Mouse (Mus musculus) layer of hippocampus, postnatal 25 days (tissue): Measurements from ENCODE around the gene Psmd13. TPM values are rescaled to one million over a fixed set of nuclear protein-coding genes. Genes with fewer than 3 reads are reported as not detected.

Source experiments
- DNase-seq, 2 experiments: peaks; one replicate each; pipeline ENCODE4 v3.0.0; 2022; ENCODE audit warnings: mixed read lengths in 2 of 2, low spot score in 1 of 2; ENCODE audit errors: extremely low spot score in 1 of 2
- total RNA-seq, 2 experiments: library from RNA; stranded (reverse); gene quantifications; 2 replicates each; pipeline ENCODE4 v1.2.3; 2021

The Psmd13 gene
- 100 to 1,000 TPM; 107 to 117 TPM for total RNA-seq

- DNase-seq = peak; percentile 85 to 90
Observed at GRCm38 (mm10) chr7:140881696-140882468, at the start of gene Psmd13, which contains the start of gene Sirt3. Gene Psmd13 (plus strand): TSS chr7:140881968. Gene Sirt3 (minus strand): TSS chr7:140882309.

- no peak for DNase-seq
Observed at GRCm38 (mm10) chr7:140833341-140833740, 48.4 kb upstream of the Psmd13 start.

DNA sequence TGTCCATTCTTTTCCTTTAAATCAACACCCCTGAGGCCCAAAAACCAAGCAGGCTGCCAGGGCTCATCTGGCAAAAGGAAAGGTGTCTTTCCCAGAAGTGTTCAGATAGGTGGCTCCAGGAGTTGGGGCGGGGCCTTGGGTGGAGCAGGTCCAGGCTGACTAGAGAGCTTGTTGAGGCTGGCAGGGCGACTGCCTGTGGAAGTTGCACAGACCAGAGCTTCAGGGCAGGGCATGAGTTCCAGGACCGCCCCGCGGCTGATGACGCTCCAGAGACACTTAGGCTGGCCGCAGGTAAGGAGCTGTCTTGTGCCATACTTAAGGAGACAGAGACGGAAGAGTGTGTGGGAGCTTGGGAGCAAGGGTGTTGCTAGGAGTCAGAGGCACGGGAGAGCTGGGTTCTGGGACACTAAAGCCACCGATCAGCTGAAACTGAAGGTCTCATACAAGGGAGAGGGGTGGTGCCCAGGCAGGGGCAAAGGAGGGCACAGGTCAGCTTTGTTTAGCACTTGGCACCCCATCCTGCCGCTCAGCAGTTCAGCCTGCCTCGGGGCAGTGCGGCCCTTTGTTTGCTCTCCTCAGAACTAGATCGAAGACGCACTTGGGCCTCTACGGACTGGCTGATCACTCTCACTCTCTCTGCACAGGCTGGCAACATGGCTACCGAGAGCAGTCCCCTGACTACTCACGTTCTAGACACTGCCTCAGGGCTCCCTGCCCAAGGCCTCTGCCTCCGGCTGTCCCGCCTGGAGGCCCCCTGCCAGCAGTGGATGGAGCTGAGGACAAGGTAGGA is 46.6 kb upstream of the Psmd13 start, which contains the start of gene Urah:
Gene Urah (plus strand): TSS at position 51 of the 790 bp plus-strand sequence.
- no peak for DNase-seq

DNA sequence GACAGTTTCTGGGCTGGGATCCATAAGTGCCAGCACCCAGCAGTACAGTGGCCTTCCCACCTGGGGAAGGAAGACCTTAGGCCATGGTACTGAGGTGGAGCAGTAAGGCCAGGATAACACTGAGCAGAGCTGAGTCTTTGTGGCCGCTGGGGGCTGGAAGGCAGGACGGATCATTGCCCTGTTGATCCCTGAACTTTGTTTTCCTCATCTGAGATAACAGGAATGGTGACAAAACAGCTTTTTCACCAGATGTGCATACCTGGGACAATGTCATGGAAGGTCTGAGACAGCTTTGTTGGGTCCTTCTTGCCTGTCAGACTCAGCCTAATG is 46.0 kb upstream of the Psmd13 start:
- no peak for DNase-seq

DNA sequence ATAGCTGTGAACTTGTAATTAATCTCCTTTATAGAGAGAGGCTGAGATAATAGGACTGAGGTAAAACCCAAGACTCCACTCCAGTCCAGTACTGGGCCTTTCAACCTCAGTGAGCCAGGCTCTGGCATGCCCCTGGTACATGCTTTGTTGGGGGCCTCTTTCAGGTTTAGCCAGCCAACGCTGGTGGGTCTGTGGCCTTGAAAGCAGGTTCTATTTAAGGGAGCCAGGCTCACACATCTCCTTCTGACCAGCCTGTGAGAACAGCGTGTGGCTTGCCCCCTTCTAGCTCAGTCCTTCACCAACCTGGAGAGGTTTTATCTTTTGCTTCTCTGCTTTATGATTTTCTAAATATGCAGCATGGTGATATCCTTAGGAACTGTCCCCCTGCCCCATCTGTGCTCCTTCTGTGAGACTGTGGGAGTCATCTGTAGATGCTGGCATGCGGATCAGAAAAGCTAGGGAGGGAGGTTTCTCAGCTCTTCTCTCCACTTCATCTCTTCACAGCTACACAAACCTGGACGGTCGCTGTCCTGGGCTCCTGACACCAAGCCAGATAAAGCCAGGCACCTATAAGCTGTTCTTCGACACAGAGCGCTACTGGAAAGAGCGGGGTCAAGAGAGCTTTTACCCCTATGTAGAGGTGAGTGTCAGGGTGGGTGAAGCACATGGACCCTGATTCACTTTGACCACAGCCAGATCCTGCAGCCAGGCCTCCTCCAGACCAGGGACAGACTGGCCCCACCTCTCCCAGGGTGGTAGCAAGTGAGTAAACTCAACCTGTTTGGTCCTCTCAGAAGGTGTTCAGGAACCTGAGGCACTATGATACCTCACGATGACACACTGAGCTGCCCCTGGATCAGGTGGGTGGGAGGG is 45.3 kb upstream of the Psmd13 start:
- peak in 1 of 2 experiments; percentile 38 for DNase-seq

DNA sequence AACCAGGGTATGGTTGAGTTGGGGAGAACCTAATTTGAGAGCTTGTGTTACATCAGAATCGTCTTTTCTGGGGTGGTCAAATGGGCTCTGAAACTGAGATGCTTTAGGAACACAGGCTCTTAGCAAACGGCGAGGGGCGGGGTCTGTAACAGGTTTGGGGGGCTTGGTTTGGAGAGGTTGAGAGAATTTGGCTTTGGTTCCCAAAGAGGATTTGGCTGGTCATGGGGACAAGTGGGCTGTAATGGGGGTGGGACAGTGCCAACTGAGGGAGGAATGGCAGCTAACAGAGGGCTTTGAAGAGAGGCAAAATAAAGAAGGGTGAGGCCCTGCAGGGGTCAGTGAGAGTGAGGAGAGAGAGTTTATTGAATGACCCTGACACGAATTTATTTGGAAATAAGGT is 42.2 kb upstream of the Psmd13 start:
- DNase-seq = no peak

- DNase-seq = no peak
Observed at GRCm38 (mm10) chr7:140840750-140841735, 40.7 kb upstream of the Psmd13 start.

DNA sequence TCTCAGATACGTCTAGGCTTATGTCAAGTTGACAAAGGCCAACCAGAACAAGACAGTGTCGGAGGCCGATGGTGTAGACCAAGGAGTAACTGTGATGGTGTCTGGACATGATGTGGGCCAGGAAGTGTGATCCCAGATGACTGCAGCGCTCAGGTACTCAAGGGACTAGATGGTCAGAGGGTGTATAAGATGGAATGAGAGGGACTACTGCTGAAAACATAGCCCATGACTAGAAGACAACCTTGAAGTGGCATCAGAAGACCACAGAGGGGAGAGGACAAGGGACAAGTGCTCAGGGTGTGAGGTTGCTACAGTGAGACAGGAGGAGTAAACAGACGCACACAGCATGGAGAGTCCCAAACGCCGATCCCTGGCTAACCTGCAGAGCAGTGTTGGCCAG is 38.0 kb upstream of the Psmd13 start:
- no peak for DNase-seq

DNA sequence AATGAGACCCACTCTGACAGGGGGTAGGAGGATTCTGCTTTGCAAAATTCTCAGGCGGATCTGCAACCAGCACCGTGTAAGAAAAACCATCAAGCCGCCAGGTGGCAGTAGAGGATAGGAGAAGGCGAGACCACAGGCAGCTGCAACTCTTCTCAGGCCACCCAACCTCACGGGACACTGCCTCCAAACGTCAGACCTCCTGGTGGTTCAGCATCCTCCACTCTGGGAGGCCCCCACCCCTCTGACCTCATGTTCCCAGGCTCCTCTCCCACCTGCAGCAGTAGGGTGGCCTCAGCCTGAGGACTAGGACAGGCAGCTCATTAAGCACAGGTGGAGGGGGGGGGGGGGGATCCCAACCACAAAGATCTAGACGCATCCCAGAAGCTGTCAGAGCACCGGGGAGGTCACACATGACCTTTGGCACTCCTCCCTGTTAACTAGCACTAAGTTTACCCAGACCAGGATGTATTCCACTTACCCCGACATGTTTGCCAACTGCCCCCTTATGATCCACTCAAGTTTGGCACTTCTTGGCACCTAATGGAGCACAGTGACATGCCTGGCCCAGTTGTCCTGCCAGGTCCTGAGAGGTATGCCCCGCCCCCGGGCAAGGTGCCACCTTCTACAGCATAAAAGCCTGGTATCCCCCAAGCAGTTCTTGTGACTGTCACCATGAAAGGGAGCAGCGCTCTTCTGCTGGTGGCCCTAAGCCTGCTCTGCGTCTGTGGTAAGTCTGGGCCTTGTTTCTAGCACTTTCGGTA is 36.7 kb upstream of the Psmd13 start, which contains the start of gene Scgb1c1:
Gene Scgb1c1 (plus strand): TSS at position 643 of the 761 bp plus-strand sequence.
- peak; percentile 95 to 100 for DNase-seq

GRCm38 (mm10) chr7:140845683-140846082 is 36.1 kb upstream of the Psmd13 start:
- DNase-seq = no peak

DNA sequence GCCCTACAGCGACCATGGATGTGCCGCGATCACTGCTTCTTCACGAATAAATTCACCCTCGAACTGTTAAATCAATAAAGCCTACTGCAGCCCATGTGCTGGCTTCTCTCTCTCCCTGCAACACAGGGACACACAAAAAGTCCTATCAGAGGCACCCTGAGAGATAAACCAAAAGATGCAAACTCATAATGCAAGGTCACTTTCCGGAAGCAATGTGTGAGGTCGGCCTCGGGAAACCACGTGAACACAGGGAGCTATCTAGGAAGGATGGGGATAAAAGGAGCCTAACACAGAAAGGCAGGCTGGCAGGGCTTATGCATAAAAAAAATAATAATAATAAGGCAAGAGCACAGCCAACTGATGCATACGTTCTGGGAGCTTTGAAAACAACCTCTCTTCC is 35.1 kb upstream of the Psmd13 start:
- DNase-seq = no peak

DNA sequence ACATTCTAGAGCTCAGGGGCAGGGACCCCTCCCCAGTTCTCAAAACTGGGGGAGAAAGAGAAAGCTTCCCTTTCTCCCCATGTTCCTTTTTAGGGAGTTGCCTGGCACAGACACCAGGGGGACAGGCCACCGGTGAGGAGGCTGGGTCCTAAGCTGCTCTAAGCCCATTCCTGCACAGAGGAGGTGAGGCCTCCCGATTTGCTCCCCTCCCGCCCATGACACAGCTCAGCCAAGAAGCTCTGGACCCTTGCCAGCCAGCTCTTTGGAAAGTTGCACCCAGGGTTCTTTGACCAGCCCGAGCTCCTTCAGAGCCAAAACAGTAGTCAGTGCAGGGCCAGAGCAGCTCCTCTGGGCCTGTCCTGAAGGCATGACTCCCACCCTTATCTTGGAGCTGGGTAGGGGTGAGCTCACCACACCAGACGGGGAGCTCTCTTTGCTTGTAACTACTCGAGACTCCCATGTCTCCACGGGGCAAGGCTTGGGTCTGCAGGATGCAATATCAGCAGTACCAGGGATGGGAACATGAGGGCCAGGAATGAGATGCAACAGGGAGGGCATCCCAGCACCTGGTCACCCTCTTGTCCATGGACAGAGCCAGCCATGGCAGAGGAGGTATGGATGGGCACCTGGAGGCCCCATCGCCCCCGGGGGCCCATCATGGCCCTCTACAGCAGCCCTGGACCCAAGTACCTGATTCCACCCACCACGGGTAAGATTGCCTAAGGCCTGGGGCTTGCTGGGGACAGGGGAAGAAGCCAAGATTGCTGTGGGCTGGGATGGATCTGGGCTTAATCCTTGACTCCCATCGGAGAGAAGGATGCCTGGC is 33.8 kb upstream of the Psmd13 start, which contains the start of gene Odf3:
Gene Odf3 (plus strand): TSS at position 51 of the 826 bp plus-strand sequence.
- no peak for DNase-seq

DNA sequence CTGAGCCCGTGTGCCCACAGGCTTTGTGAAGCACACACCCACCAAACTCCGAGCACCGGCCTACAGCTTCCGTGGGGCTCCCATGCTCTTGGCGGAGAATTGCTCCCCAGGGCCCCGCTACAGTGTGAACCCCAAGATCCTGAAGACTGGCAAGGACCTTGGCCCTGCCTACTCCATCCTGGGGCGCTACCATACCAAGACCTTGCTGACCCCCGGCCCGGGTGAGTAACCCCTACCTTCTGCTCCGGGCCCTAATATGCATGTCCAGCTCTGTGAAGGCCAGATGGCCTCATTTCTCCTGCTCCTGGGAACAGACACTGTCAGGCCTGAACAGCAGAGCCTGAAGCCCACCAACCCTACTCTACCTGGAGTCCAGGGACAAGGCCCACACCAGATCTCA is 33.2 kb upstream of the Psmd13 start:
- DNase-seq = no peak

- no peak for DNase-seq
Observed at GRCm38 (mm10) chr7:140851916-140852315, 29.9 kb upstream of the Psmd13 start.

DNA sequence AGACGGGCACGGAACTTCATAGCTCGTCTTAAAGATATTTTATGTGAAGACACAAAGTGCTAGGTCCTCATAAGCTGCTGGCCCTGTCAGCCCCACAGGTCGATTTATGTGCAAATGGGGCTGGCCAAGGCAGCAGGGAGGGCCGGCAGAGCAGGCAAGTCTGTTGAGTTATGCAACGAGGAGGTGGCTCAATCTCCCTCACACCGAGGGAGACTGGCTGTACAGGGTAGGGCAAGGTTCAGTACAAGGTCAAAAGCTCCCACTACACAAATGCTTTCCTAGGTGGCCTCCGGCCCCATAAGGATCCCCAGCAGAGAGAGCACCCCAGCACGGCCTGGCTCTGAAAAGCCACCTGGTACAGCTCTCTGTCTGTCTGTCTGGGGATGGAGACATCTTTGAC is 28.4 kb upstream of the Psmd13 start:
- DNase-seq = no peak

DNA sequence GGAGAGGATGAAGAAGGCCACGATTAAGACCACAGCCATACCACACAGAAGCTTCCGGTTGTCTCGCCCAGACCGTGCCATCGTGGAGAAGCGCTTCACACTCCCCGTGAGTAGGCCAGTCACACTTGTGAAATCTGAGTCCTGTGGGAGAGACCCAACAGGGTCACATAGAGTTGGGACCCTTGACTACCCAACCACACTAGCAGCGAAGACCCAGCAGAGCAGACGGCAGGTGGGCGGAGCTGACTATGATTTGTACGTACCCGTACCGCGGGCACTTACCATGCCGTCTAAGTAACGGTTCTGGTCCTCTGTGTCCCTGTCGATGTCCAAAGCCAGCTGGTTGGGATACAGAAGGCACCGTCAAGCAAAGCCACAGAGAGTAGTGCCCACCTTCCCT is 27.3 kb upstream of the Psmd13 start:
- no peak for DNase-seq

- DNase-seq = no peak
Observed at GRCm38 (mm10) chr7:140855181-140855580, 26.6 kb upstream of the Psmd13 start.
